Mouse (Mus musculus) forebrain, embryonic 12.5 days (tissue): ENCODE measurements around the gene Zfp536. TPM values are rescaled to one million over a fixed set of nuclear protein-coding genes. Genes with fewer than 3 reads are reported as not detected.
A peak's percentile ranks its signal among the peaks of the same experiment; 100 is the strongest.

Experiments
- ATAC-seq: fragments of 200-750 bp; cut with Nextera tagmentation; 2 replicates; pipeline ENCODE4 v1.8.0; 2017; ENCODE audit warnings: moderate TSS enrichment; ENCODE audit not compliant: low FRiP score
- H3K27ac ChIP-seq: fragments of 300-500 bp; sonication (generic); 2 replicates; pipeline ENCODE4 v1.5.1; 2016; ENCODE audit warnings: mild to moderate bottlenecking
- H3K27me3 ChIP-seq: fragments of 300-500 bp; sonication (generic); 2 replicates; pipeline ENCODE4 v1.6.1; 2016; ENCODE audit warnings: mild to moderate bottlenecking
- H3K36me3 ChIP-seq: fragments of 300-500 bp; sonication (generic); replicated peaks from 2 replicates; pipeline ENCODE4 v1.6.1; 2016; ENCODE audit warnings: mild to moderate bottlenecking
- H3K4me1 ChIP-seq: fragments of 300-500 bp; sonication (generic); 2 replicates; pipeline ENCODE4 v1.6.1; 2016
- H3K4me2 ChIP-seq: fragments of 300-500 bp; sonication (generic); 2 replicates; pipeline ENCODE4 v1.6.1; 2016; ENCODE audit warnings: mild to moderate bottlenecking, moderate library complexity
- H3K4me3 ChIP-seq: fragments of 300-500 bp; sonication (generic); replicated peaks from 2 replicates; pipeline ENCODE4 v1.5.1; 2016; ENCODE audit warnings: mild to moderate bottlenecking
- H3K9ac ChIP-seq: fragments of 300-500 bp; sonication (generic); 2 replicates; pipeline ENCODE4 v1.6.1; 2016; ENCODE audit warnings: mild to moderate bottlenecking
- H3K9me3 ChIP-seq: fragments of 300-500 bp; sonication (generic); 2 replicates; pipeline ENCODE4 v1.6.1; 2016
- WGBS: fragments of 180-500 bp; shearing (Covaris S2); methylation state at CpG from one replicate; pipeline ENCODE4 v1.1.7; 2016; 5-methylcytosine and 5-hydroxymethylcytosine counted together
- polyA plus RNA-seq: library from polyadenylated mRNA; unstranded; fragments of >200 nt; fragmentation: Nextera tagmentation; extraction: Ambion mirVana; gene quantifications from 2 replicates; pipeline ENCODE4 v1.2.1, GENCODE M21; 2016

Gene Zfp536
- 45.7 and 53.1 TPM in 2 replicates for polyA plus RNA-seq

GRCm38 (mm10) chr7:37773312-37773702 lies at the start of gene Zfp536:
Gene Zfp536 (minus strand): TSS chr7:37773641.
- peak within 1 kb of the TSS; percentile 84 for H3K9ac ChIP-seq
- ATAC-seq: no peak
- under 1% methylated on average over 27 of the region's 27 CpGs for WGBS
- peak within 1 kb of the TSS; percentile 90 for H3K4me2 ChIP-seq
- no peaks in the 10 kb centered on the region for H3K9me3 ChIP-seq
- peak within 1 kb of the TSS; percentile 69 for H3K4me3 ChIP-seq
- H3K4me1 ChIP-seq: peaks cover 29% of the 10 kb centered on the region
- peak within 1 kb of the TSS; percentile 95 for H3K27ac ChIP-seq
- peaks cover 24% of the 10 kb centered on the region for H3K27me3 ChIP-seq
- no peaks in the 10 kb centered on the region for H3K36me3 ChIP-seq

- ATAC-seq: no peak
- Histone ChIP-seq H3K27ac (no peak overlapping the region), H3K4me3 (no peak overlapping the region), H3K9ac (no peak overlapping the region), H3K36me3 (no peaks in the 10 kb centered on the region), H3K4me1 (no peaks in the 10 kb centered on the region; the same call in 1 of the 2 replicates), H3K9me3 (no peaks in the 10 kb centered on the region), H3K4me2 (no peak overlapping the region), H3K27me3 (peaks cover 3% of the 10 kb centered on the region; the same call in 1 of the 2 replicates)
- 84% methylated on average over 11 of the region's 11 CpGs for WGBS
These were observed 47.3 kb upstream of the Zfp536 start for GRCm38 (mm10) chr7:37820670-37821301.

GRCm38 (mm10) chr7:37818631-37819340 lies 45.3 kb upstream of the Zfp536 start:
- WGBS: 92% methylated on average over 8 of the region's 8 CpGs
- H3K9me3 ChIP-seq: no peaks in the 10 kb centered on the region
- no peak overlapping the region for H3K9ac ChIP-seq
- no peak for ATAC-seq
- H3K4me2 ChIP-seq: no peak overlapping the region
- H3K27me3 ChIP-seq: peaks cover 3% of the 10 kb centered on the region; the same call in 1 of the 2 replicates
- H3K27ac ChIP-seq: no peak overlapping the region
- H3K4me1 ChIP-seq: no peaks in the 10 kb centered on the region
- H3K4me3 ChIP-seq: no peak overlapping the region
- H3K36me3 ChIP-seq: no peaks in the 10 kb centered on the region

GRCm38 (mm10) chr7:37816901-37817300 lies 43.5 kb upstream of the Zfp536 start:
- Histone ChIP-seq H3K27me3 (peaks cover 3% of the 10 kb centered on the region; the same call in 1 of the 2 replicates), H3K9me3 (no peaks in the 10 kb centered on the region), H3K4me3 (no peak overlapping the region), H3K4me1 (no peaks in the 10 kb centered on the region), H3K9ac (no peak overlapping the region), H3K36me3 (no peaks in the 10 kb centered on the region), H3K4me2 (no peak overlapping the region), H3K27ac (no peak overlapping the region)
- ATAC-seq: no peak
- 89% methylated on average over 7 of the region's 7 CpGs for WGBS

- 51% methylated on average over 8 of the region's 8 CpGs for WGBS
- no peaks in the 10 kb centered on the region for H3K36me3 ChIP-seq
- H3K27me3 ChIP-seq: peaks cover 3% of the 10 kb centered on the region; the same call in 1 of the 2 replicates
- no peaks in the 10 kb centered on the region for H3K9me3 ChIP-seq
- H3K27ac ChIP-seq: no peak overlapping the region
- H3K4me1 ChIP-seq: no peaks in the 10 kb centered on the region
- H3K9ac ChIP-seq: no peak overlapping the region
- no peak overlapping the region for H3K4me3 ChIP-seq
- no peak overlapping the region for H3K4me2 ChIP-seq
- no peak for ATAC-seq
These were observed 41.5 kb upstream of the Zfp536 start for GRCm38 (mm10) chr7:37814844-37815406.

- Histone ChIP-seq H3K4me2 (no peak overlapping the region), H3K9ac (no peak overlapping the region), H3K4me3 (no peak overlapping the region), H3K36me3 (no peaks in the 10 kb centered on the region), H3K27me3 (peaks cover 3% of the 10 kb centered on the region; the same call in 1 of the 2 replicates), H3K9me3 (no peaks in the 10 kb centered on the region), H3K27ac (no peak overlapping the region), H3K4me1 (no peaks in the 10 kb centered on the region)
- no peak for ATAC-seq
- WGBS: 83% methylated on average over 10 of the region's 10 CpGs
These were observed 40.2 kb upstream of the Zfp536 start for GRCm38 (mm10) chr7:37813676-37814075.

- Histone ChIP-seq H3K4me3 (no peak overlapping the region), H3K36me3 (no peaks in the 10 kb centered on the region), H3K9me3 (no peaks in the 10 kb centered on the region), H3K27ac (no peak overlapping the region), H3K4me2 (no peak overlapping the region), H3K9ac (no peak overlapping the region), H3K27me3 (no peaks in the 10 kb centered on the region), H3K4me1 (no peaks in the 10 kb centered on the region)
- 93% methylated on average over 5 of the region's 5 CpGs for WGBS
- no peak for ATAC-seq
These were observed 36.5 kb upstream of the Zfp536 start for GRCm38 (mm10) chr7:37809908-37810307.

- ATAC-seq: no peak
These were observed 35.6 kb upstream of the Zfp536 start for GRCm38 (mm10) chr7:37809001-37809400.

GRCm38 (mm10) chr7:37801160-37801559 lies 27.7 kb upstream of the Zfp536 start:
- Histone ChIP-seq H3K27ac (no peak overlapping the region), H3K36me3 (no peaks in the 10 kb centered on the region), H3K4me1 (no peaks in the 10 kb centered on the region), H3K4me3 (no peak overlapping the region), H3K4me2 (no peak overlapping the region), H3K27me3 (no peaks in the 10 kb centered on the region), H3K9ac (no peak overlapping the region), H3K9me3 (no peaks in the 10 kb centered on the region)
- WGBS: 80% methylated on average over 3 of the region's 3 CpGs
- no peak for ATAC-seq

More at GRCm38 (mm10) chr7:37809001-37809400, 35.6 kb upstream of the Zfp536 start:
- no peak overlapping the region for H3K27ac ChIP-seq
- no peaks in the 10 kb centered on the region for H3K36me3 ChIP-seq
- 89% methylated on average over 4 of the region's 4 CpGs for WGBS
- H3K9ac ChIP-seq: no peak overlapping the region
- H3K9me3 ChIP-seq: no peaks in the 10 kb centered on the region
- H3K4me3 ChIP-seq: no peak overlapping the region
- no peaks in the 10 kb centered on the region for H3K4me1 ChIP-seq
- H3K27me3 ChIP-seq: no peaks in the 10 kb centered on the region
- no peak overlapping the region for H3K4me2 ChIP-seq

GRCm38 (mm10) chr7:37788721-37789120 lies 15.3 kb upstream of the Zfp536 start:
- no peaks in the 10 kb centered on the region; the same call in 1 of the 2 replicates for H3K9me3 ChIP-seq
- 0 out of 2 replicates have a peak, but pooled peaks cover 3% of the 10 kb centered on the region for H3K27me3 ChIP-seq
- H3K9ac ChIP-seq: no peak overlapping the region
- no peak overlapping the region for H3K27ac ChIP-seq
- H3K4me1 ChIP-seq: no peaks in the 10 kb centered on the region
- WGBS: 87% methylated on average over 4 of the region's 4 CpGs
- no peak for ATAC-seq
- no peak overlapping the region for H3K4me2 ChIP-seq
- H3K4me3 ChIP-seq: no peak overlapping the region
- no peaks in the 10 kb centered on the region for H3K36me3 ChIP-seq

- Histone ChIP-seq H3K36me3 (no peaks in the 10 kb centered on the region), H3K4me3 (no peak overlapping the region), H3K4me2 (no peak overlapping the region), H3K27me3 (peaks cover 24% of the 10 kb centered on the region), H3K27ac (no peak overlapping the region), H3K9me3 (no peaks in the 10 kb centered on the region), H3K4me1 (peaks cover 21% of the 10 kb centered on the region), H3K9ac (no peak overlapping the region)
- WGBS: 2% methylated on average over 15 of the region's 15 CpGs
- no peak for ATAC-seq
These were observed 2.1 kb upstream of the Zfp536 start for GRCm38 (mm10) chr7:37775502-37775901.

GRCm38 (mm10) chr7:37774463-37774970 lies 1.1 kb upstream of the Zfp536 start:
- Histone ChIP-seq H3K9ac (no peak overlapping the region), H3K4me1 (peaks cover 21% of the 10 kb centered on the region), H3K27ac (no peak overlapping the region), H3K36me3 (no peaks in the 10 kb centered on the region), H3K9me3 (no peaks in the 10 kb centered on the region), H3K4me3 (no peak overlapping the region), H3K4me2 (no peak overlapping the region), H3K27me3 (peaks cover 24% of the 10 kb centered on the region)
- ATAC-seq: no peak
- 14% methylated on average over 11 of the region's 11 CpGs for WGBS
